Mouse (Mus musculus): ENCODE results near the gene 4931428F04Rik.
"Not testable (repeated sequence)": the region's sequence is repeated elsewhere in the genome, so short reads cannot be mapped to it uniquely, and the experiment has no call there.

Gene 4931428F04Rik

DNA sequence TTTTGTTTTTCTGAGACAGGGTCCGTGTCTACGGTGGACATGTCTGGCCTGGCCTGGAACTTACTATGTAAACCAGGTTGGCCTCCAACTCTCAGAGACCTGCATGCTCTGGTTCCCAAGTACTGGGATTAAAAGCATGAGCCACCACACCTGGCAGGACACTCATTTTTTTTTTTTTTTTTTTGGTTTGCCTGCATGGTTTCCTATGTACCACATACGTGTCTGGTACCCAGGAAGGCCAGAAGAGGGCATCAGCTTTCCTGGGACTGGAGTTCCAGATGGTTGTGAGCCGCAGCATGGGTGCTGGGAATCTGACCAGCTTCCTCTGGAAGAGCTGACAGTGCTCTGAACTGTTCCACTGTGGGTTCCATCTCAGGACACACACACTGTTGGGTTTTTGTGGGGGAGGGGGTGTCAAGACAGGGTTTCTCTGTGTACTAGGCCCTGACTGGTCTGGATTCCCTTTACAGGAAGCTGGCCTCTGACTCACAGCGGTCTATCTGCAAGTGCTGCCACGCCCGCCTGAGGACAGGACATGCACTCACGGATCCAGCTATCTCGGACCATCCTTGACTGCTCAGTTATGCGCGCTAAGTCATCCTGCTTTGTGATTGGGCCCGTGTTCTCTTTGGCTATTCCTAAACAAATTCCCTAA is 28.2 kb downstream of the 4931428F04Rik start:
- DNase-seq (ENCODE audit: low spot score), result no peak

DNA sequence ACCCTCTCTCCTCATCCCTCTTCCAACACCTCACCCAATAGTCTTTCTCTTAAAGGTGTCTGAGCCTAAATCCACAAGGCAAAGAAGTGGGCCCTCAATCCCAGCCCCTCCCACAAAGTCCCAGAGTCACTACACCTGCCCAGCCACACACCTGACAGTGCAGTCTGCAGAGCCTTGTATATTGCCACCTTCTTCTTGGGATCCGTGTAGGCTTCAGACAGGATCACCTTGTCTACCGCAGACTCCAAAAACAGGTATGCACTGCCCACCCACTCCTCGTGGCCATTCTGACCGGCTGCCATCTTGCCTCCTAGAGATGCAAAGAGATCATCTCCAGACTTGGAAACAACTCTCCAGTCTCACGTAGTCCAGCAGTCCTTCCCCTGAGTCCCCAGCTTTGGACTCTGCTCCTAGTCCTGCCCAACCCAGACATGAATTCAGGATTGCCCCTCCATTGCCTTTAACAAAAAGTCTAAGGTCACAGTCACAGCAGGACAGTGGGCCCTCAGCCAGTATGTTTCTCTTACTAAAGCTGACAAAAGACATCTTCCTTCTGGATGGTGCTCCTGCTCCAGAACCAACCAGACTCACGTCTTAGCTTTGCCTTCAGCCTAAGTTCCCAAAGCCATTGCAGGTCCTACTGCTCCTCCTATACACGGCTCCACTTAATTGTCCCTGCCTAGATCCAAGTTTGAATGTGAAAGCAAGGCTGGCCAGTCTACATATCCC is 29.1 kb downstream of the 4931428F04Rik start:
- no peak for DNase-seq (ENCODE audit: low spot score)

DNA sequence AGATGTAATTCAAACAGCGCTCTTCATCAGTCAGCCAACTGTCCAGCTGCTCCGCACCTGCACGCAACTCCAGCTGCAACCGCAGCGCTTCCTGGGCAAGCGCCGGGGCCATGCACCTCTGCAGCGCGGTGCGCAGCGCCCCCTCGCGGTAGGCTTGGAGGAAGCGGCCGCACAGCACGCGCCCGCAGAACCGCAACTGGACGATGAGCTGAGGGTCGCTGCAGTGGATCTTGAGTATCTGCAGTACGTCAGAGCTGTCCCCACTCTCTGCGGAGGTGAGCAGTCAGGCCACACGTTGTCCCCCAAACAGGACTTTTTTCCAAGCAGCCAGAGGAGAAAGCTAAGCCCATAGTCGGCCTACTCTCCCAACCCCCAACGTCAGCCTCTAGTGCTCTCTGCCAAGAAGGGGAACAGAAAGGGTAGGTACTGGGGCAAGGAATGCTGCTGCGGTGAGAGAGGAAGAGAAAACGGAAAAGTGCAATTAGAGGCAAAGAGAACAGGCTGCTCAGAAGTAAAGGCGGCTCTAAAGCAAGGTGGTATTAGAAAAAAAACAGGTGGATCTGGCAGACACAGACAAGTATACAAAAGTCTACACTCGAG is 29.8 kb downstream of the 4931428F04Rik start:
- DNase-seq (ENCODE audit: low spot score), result no peak

DNA sequence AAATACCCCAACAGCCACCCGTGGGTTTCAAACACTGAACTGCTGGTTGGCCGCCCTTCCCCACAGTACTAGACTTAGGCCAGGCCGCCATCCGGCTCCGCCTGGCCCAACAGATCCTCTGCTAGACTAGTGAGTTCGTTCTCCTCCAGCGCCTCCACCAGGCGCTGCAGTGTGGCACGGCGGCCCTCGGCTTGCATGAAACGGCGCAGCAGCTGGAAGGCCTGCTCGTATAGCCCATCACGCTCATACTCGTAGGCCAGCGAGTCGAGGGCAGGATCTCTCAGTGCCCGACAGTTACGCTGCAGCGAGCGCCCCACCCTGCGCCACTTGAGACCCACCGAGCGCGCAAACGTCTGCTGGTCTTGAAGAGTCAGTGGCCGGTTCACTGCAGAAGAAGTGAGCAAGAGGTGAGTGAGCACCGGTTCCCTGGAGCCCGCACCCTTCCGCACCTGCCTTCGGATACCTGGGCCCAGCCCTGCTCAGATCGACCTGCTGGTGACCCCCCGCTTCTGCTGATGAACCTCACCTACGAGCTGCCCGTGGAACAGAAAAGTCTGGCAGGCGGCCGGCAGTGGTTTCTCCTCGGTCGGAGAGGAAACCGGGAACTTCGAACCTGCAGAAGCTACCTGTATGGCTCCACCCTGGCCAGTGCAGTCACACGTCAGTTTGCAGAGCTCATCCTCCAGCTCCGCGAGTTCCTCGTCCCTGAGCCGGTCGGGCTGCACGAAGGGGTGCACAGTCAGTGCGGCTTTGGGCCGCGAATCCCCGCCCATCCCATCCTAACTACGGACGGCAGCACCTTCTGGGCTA is 30.5 kb downstream of the 4931428F04Rik start:
- DNase-seq (ENCODE audit: low spot score), result no peak

DNA sequence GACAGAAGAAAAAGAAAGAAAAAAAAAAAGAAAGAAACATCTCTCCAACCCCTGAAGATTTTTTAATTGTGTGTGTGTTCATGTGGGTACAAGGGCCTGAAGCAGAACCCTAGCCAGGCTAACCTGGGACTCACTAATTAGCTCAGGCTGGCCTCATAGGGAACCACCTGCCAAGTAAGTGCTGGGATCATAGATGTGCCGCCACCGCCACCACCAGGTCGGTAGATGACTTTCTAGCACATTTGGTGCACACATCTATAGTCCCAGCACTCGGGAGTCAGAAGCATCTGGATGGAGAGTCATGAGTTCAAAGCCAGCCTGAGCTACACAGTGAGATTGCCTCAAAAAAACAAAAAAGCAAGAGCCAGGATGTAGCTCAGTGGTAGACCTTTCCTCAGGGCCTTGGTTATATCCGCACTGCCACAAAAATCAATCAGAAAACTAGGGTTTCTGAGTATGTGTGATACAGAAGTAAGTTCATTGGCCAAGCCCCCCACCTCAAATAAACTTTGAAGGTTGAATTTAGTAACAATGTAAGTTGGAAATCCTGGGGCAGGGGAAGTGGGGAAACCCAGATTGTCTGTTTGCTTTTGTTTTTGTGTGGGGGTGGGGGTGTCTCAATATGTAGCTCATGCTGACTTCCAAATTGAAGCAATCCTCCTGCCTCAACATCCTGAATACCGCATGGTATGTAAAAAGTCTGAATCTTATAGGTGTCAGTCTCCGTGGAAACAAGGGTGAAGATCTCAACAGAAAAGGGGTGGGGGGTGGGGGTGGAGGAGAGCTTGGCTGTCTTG is 32.1 kb downstream of the 4931428F04Rik start:
- no peak for DNase-seq (ENCODE audit: low spot score)

DNA sequence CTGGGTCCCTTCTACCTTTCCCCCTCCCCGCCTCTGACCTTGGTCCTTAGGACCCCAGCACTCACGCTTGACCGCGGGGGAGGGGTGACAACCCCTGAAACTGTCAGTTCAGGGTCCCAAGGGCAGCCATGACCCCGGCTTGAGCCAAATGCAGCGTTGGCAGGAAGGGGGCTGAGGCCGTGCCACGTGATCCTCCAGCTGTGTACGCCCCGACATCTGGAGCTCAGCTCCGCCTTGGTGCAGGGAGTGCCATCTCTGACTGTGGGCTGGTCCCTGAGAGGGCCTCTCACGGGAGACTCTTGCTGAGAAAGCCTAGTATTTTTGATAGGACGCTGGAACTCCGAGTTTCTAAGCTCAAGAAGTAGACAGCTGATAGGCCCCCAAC is 34.7 kb downstream of the 4931428F04Rik start, which contains the start of gene B3gnt9:
TSS of gene B3gnt9 (minus strand) at position 188 of the 385 bp plus-strand sequence.
- DNase-seq (ENCODE audit: low spot score), result no peak

DNA sequence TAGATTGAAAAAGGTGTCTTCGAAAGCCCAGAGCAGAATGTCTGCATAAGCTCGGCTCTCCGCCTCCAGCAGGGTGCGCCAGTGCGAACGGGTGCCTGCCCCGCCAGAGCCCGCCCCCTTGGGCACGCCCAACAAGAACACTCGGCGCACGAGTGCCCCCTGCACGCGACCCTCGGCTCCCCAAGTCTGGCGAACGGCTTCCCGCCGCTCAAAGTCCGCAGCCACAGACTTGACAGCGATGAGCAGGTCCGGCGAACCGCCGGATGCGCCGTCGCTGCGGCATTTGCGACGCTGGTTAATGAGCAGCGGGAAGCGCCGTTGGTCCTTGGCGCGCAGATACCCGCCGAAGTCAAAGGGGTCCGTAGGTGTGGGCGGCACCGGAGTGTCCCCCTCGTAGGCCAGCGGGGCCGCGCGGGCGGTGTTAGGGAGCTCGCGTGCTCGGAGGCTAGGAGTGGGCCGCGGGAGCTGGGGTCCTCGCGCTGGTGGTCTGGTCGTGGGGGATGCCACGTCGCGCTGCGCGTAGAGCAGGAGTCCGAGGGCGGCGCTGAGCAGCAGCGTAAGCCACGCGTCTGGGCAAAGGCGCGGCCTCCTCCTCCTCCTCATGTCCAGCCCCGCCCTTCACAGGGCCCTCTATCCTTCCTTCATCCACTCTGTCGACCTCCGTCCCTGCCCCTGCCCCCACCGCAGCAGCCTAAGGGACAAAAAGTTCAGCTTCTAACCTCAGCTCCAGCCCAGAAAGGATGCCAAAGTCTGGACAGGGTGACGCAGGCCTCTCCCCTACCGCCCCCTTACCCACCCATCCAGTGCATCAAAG is 35.3 kb downstream of the 4931428F04Rik start:
- DNase-seq (ENCODE audit: low spot score), result peak; percentile 72

DNA sequence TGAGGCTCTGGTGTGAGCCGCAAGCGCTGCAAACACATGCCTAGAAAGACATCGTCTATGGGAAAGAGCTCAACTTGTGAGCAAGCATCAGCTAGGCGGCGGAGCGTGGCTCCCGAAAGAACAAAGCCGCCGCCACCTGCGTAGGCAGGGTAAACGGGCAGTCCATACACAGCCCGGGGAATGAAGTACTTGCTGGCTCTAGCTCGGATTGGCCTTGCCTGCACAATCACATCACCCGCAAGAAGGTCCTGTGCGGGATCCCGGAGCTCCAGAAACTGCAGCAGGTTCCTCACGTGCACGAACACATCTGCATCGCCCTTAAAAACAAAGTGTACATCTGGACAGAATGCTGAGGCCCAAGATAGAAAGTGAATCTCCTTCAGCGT is 35.9 kb downstream of the 4931428F04Rik start:
- DNase-seq (ENCODE audit: low spot score), result no peak

DNA sequence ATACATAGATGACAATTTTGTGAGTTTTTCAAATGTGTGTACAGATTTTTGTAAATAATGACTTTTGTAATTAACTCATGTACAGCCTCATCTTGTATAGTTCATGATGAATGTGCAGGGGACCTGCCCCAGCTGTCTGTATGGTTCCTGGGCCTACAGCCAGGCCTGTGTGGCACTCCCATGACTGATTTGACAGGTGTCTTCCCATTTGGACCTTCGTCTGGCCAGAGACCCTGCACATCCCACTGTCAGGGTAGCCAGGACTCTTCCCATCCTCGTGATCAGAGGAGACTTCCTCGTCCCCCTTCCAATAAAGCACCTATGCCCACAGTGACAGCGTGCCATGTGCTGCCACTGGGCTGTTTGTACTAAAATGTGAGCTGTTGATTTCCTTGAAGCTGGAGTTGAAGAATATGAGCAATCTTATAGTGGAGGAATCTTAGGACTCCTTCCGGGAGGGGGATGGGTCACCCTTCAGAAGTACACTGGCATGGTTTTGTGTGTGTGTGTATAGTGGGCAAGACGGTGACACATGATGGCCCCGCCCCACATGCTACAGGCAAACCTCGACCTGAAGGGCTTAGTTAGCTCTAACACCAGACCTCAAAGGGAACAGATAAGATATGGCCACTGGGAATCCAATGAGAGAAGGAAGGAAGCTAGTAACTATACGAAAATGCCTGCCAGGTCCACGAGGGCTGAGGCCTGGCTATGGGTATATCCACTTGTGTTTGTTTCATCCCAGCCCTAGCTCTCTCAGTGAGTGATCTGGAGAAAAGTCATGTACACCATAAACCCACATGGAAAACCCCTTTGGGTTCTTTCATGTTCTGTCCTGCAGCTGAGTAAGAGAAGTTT is 36.8 kb downstream of the 4931428F04Rik start:
- DNase-seq (ENCODE audit: low spot score), result no peak

DNA sequence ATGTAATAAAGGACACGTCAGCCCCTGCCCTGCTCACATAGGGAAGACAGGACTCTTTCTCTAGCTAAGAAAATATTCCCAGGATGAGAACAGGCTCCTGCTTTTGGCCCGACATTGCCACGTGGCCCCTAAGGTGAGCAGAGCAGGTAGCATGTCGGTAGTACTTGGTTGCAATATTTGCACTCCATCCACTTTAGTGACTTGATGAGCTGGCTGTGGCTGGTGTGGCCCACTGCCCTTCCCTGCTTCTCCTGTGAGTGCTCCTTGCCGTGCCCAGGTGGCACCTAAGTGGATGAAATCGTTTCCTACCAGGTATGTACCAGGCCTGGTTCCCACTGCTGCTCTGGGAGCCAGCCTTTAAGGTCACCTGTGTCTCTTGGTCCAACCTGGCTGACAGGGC is 37.7 kb downstream of the 4931428F04Rik start:
- no peak for DNase-seq (ENCODE audit: low spot score)

DNA sequence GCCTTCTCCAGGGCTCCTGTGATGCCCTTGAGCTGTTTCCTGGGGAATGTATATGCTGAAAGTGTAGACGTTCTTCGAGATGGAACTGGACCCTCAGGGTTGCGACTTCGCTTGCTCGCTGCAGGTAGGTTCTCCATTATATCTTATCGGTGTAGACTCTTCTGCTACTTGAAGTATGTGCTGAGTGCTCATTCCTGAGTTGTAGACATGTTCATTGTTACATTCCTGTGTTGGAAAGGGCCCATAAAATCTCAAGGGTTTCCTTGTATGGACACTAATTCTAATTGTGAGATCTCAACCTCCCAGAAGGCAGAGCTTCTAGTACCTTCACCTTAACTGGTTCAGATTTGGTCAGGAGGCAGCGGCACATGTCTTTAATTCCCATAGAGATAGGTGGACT is 48.6 kb downstream of the 4931428F04Rik start:
- no peak for DNase-seq (ENCODE audit: low spot score)

DNA sequence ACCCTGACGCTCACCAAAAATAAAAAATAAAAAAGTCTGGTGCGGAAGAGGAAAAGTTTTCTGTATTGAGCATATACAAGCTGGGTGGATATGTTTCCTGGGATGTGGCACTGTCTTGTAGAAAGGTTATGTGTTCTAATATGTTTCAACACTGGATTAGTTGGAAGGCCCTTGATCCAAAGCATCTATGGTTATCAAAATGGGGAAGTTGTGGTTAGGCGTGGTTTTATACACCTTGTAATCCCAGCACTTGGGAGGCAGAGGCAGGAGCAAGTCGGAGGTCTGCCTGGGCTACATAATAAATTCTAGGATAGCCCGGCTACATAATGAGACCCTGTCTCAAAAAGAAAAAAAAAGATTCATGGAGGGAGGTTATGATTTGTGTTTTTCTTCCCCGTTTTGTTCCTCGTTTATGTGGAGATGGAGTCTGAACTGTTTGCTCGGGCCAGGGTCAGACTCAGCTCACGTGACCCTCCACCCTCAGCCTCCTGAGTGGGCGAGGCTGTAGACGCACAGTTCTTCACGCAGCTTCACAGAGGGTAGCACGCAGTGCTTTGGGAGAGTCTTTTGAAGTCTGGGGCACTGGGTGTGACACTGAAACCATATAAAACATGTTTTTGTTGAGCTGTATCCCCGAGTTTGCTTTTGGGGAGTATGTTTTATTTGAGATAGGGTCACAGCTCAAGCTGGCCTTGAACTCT is 52.1 kb downstream of the 4931428F04Rik start:
- DNase-seq (ENCODE audit: low spot score), result no peak

DNA sequence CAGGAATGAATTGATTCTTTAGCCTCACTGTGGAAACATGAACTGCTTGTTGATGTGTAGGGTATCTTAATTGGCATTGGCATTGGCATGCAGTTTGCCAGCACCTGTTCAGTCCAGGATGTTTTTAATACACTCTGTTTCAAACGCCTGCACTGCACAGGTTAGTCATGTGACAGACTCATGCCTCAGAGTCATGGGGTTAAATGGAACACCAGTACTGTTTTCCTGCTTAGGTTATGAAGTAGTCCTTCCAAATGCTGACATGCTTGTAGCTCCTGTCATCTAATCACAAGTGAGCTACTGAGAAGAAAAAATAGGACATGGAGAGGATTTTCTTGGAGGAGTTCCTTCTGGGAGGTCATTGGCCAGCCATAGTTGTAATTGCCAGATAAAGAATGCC is 54.5 kb downstream of the 4931428F04Rik start:
- DNase-seq (ENCODE audit: low spot score), result no peak

DNA sequence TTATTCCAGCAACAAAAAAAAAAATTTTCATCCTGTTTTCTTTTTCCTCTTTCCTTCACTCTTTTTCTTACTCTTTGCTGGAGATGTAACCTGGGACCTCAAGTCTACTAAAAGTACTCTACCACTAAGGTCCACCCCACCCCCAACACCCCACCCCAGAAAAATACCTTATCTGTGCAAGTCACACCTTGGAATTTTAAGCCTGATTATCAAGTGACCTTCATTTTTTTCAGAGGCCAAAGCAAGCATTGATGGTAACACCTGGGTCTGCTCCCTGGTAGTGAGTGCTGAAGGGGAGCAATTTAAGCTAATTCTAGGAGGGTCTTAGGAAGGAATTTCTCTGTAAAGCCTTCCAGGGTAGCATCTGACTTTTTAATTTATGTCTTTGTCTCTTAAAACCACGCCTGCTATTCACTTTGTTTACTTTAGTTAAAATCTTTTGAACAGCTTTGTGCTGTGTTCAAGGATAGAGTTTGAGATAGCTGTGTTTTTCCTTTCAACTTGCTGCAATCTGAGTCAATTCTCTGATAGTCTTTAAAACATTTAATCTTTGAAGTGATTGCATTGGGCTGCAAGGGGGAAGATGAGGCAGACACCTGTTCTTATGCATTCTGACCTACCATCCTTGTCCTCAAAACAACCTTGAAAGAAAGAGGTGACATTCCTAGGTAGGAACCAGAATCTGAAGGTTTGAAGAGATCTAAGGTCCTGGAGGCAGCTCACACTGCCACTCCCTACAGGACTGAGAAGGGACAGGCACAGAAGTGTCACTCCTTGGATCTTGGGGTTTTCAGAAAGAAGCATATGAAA is 56.3 kb downstream of the 4931428F04Rik start:
- DNase-seq (ENCODE audit: low spot score), result no peak

DNA sequence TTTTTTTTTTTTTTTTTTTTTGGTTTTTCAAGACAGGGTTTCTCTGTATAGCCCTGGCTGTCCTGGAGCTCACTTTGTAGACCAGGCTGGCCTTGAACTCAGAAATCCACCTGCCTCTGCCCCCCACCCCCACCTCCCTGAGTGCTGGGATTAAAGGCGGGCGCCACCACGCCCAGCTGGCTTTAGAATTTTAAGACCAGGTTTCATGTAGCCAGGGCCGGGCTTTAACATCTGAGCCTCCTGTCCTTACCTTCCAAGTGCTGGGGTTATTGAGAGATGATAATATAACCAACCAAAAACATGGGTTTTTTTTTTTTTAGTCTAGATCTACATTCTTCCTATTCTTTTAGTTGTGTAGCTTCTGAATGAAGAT is 57.4 kb downstream of the 4931428F04Rik start:
- DNase-seq (ENCODE audit: low spot score), result not testable (repeated sequence)

DNA sequence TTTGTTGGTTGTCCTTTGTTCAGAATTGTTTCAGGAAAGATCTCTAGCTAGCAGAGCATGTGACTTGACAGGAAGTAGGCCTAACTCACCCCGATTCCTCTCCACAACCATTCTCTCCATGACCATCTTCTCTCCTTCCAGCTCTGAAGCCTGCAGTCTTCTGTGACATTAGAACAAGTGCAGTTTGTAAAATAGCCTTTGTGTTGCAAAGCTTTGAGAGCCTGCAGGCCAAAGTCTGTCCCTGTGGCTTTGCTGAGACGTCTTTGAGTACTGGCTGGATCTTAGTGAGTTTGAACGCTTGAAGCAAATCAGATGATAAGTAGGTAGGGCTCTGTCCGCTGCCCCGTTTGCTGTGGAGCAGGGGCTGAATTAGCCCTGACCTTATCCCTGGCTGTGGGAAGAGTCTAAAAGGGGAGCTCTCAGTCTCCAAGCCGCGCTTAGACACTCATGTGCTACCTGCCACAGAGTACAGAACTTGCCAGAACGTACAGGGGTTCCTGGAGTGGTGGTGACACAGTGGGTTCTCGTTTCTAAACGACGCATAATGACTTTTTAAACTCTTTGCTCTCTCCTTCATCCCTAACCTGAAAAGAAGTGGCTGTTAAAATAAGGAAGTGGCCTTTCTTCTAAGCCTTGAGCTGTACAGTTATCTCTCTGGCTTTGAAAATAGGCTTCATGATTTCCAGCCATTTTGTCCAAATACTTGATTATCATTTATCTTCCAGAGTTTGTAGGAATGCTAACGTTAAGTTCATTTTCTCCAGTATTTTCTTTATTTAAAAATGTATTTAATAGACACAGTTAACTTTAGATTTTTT is 58.0 kb downstream of the 4931428F04Rik start:
- no peak for DNase-seq (ENCODE audit: low spot score)
